Mouse (Mus musculus) forebrain, embryonic 11.5 days (tissue): ENCODE data around the gene Cyp2e1. TPM values are rescaled to one million over a fixed set of nuclear protein-coding genes. Genes with fewer than 3 reads are reported as not detected.
"Not testable (repeated sequence)": the region's sequence is repeated elsewhere in the genome, so short reads cannot be mapped to it uniquely, and the experiment has no call there.

ENCODE experiments used
- ATAC-seq: fragments of 200-750 bp; cut with Nextera tagmentation; replicated peaks from 2 replicates; pipeline ENCODE4 v1.8.0; 2017; ENCODE audit warnings: moderate TSS enrichment; ENCODE audit not compliant: low FRiP score
- DNase-seq: peaks from one replicate; pipeline ENCODE4 v3.0.0-alpha.2; 2017; ENCODE audit warnings: low spot score
- H3K27ac ChIP-seq: fragments of 300-500 bp; sonication (generic); 2 replicates; pipeline ENCODE4 v1.5.1; 2014; ENCODE audit warnings: low read depth, low read length
- H3K27me3 ChIP-seq: fragments of 300-500 bp; sonication (generic); 2 replicates; pipeline ENCODE4 v1.6.1; 2014; ENCODE audit warnings: mild to moderate bottlenecking, low read length, mixed read lengths; ENCODE audit not compliant: control insufficient read depth, insufficient read depth
- H3K36me3 ChIP-seq: fragments of 300-500 bp; sonication (generic); 2 replicates; pipeline ENCODE4 v1.6.1; 2014; ENCODE audit warnings: mild to moderate bottlenecking, low read length, moderate library complexity, mixed read lengths; ENCODE audit not compliant: control insufficient read depth, insufficient read depth
- H3K4me1 ChIP-seq: fragments of 300-500 bp; sonication (generic); replicated peaks from 2 replicates; pipeline ENCODE4 v1.6.1; 2014; ENCODE audit warnings: low read length, mixed read lengths; ENCODE audit not compliant: control insufficient read depth, insufficient read depth
- H3K4me2 ChIP-seq: fragments of 300-500 bp; sonication (generic); 2 replicates; pipeline ENCODE4 v1.6.1; 2014; ENCODE audit warnings: low read depth, mild to moderate bottlenecking, low read length, moderate library complexity, mixed read lengths; ENCODE audit not compliant: severe bottlenecking
- H3K4me3 ChIP-seq: fragments of 300-500 bp; sonication (generic); 2 replicates; pipeline ENCODE4 v1.5.1; 2014; ENCODE audit warnings: low read depth, low read length
- H3K9ac ChIP-seq: fragments of 300-500 bp; sonication (generic); 2 replicates; pipeline ENCODE4 v1.6.1; 2014; ENCODE audit warnings: low read length
- H3K9me3 ChIP-seq: fragments of 300-500 bp; sonication (generic); 2 replicates; pipeline ENCODE4 v1.6.1; 2016; ENCODE audit warnings: low read length, mixed read lengths; ENCODE audit not compliant: control insufficient read depth
- WGBS: fragments of 180-500 bp; shearing (Covaris S2); extraction: QIAGEN DNeasy Blood & Tissue Kit; methylation state at CpG from one replicate; pipeline ENCODE4 v1.1.7; 2014; 5-methylcytosine and 5-hydroxymethylcytosine counted together
- polyA plus RNA-seq: library from polyadenylated mRNA; unstranded; fragments of >200 nt; fragmentation: Nextera tagmentation; extraction: Ambion mirVana; gene quantifications from 2 replicates; pipeline ENCODE4 v1.2.1, GENCODE M21; 2014

Cyp2e1 gene
- polyA plus RNA-seq, 1 experiment from 2014 or later = not detected

GRCm38 (mm10) chr7:140754556-140754955, 9.0 kb upstream of the Cyp2e1 start:
- Histone ChIP-seq H3K9me3 (no peaks in the 10 kb centered on the region), H3K4me1 (no peaks in the 10 kb centered on the region)
- no peak for ATAC-seq

GRCm38 (mm10) chr7:140756151-140756854, 7.2 kb upstream of the Cyp2e1 start:
- Histone ChIP-seq H3K4me1 (no peaks in the 10 kb centered on the region), H3K27ac (no peak overlapping the region), H3K9ac (no peak overlapping the region), H3K27me3 (no peaks in the 10 kb centered on the region), H3K9me3 (no peaks in the 10 kb centered on the region), H3K36me3 (no peaks in the 10 kb centered on the region), H3K4me2 (no peak overlapping the region), H3K4me3 (no peak overlapping the region)
- 84% methylated on average over 4 of the region's 4 CpGs for WGBS
- ATAC-seq (no peak), DNase-seq (no peak)

More at GRCm38 (mm10) chr7:140754556-140754955, 9.0 kb upstream of the Cyp2e1 start:
- Histone ChIP-seq H3K27me3 (no peaks in the 10 kb centered on the region), H3K9ac (no peak overlapping the region), H3K27ac (no peak overlapping the region), H3K4me3 (no peak overlapping the region), H3K4me2 (no peak overlapping the region), H3K36me3 (no peaks in the 10 kb centered on the region)
- no peak for DNase-seq

- H3K4me2 ChIP-seq = no peak overlapping the region
- H3K27ac ChIP-seq = no peak overlapping the region
- H3K9me3 ChIP-seq = no peaks in the 10 kb centered on the region
- H3K9ac ChIP-seq = no peak overlapping the region
- no peak overlapping the region for H3K4me3 ChIP-seq
- H3K36me3 ChIP-seq = no peaks in the 10 kb centered on the region
- DNase-seq (no peak), ATAC-seq (no peak)
- H3K27me3 ChIP-seq = no peaks in the 10 kb centered on the region
- no peaks in the 10 kb centered on the region for H3K4me1 ChIP-seq
These were observed 2.9 kb upstream of the Cyp2e1 start for GRCm38 (mm10) chr7:140760647-140761046.

GRCm38 (mm10) chr7:140765391-140765790, 1.9 kb downstream of the Cyp2e1 start:
- WGBS = 66% methylated on average over 1 of the region's 1 CpGs

GRCm38 (mm10) chr7:140765888-140766739, 2.6 kb downstream of the Cyp2e1 start:
- H3K36me3 ChIP-seq = no peaks in the 10 kb centered on the region
- H3K9me3 ChIP-seq = no peaks in the 10 kb centered on the region
- ATAC-seq = no peak
- DNase-seq = no peak
- H3K4me2 ChIP-seq = no peak overlapping the region
- H3K4me3 ChIP-seq = no peak overlapping the region
- H3K9ac ChIP-seq = no peak overlapping the region
- no peaks in the 10 kb centered on the region for H3K27me3 ChIP-seq
- WGBS = 82% methylated on average over 12 of the region's 12 CpGs
- H3K4me1 ChIP-seq = no peaks in the 10 kb centered on the region
- no peak overlapping the region for H3K27ac ChIP-seq

More at GRCm38 (mm10) chr7:140765391-140765790, 1.9 kb downstream of the Cyp2e1 start:
- not testable (repeated sequence) for H3K9me3 ChIP-seq, H3K27me3 ChIP-seq, H3K9ac ChIP-seq, H3K4me3 ChIP-seq, H3K4me1 ChIP-seq, H3K36me3 ChIP-seq, DNase-seq, H3K27ac ChIP-seq, H3K4me2 ChIP-seq, ATAC-seq

GRCm38 (mm10) chr7:140780548-140780947, 17.0 kb downstream of the Cyp2e1 start:
- no peaks in the 10 kb centered on the region for H3K36me3 ChIP-seq
- ATAC-seq (no peak), DNase-seq (no peak)
- H3K9me3 ChIP-seq = no peaks in the 10 kb centered on the region
- no peak overlapping the region for H3K4me3 ChIP-seq
- H3K27me3 ChIP-seq = no peaks in the 10 kb centered on the region
- no peak overlapping the region for H3K4me2 ChIP-seq
- H3K9ac ChIP-seq = no peak overlapping the region
- WGBS = 84% methylated on average over 4 of the region's 4 CpGs
- H3K27ac ChIP-seq = no peak overlapping the region
- no peaks in the 10 kb centered on the region for H3K4me1 ChIP-seq

GRCm38 (mm10) chr7:140787406-140788052, 24.0 kb downstream of the Cyp2e1 start, which contains the start of gene Syce1:
Syce1 (minus strand) TSS chr7:140787852.
- DNase-seq = no peak
- no peak within 1 kb of the TSS for H3K9ac ChIP-seq
- no peak within 1 kb of the TSS for H3K4me2 ChIP-seq
- no peaks in the 10 kb centered on the region for H3K36me3 ChIP-seq
- H3K27ac ChIP-seq = no peak within 1 kb of the TSS
- H3K9me3 ChIP-seq = no peaks in the 10 kb centered on the region
- H3K4me3 ChIP-seq = no peak within 1 kb of the TSS
- H3K4me1 ChIP-seq = no peaks in the 10 kb centered on the region
- ATAC-seq = no peak
- H3K27me3 ChIP-seq = no peaks in the 10 kb centered on the region
- WGBS = 85% methylated on average over 33 of the region's 33 CpGs

- Histone ChIP-seq H3K4me3 (no peak overlapping the region), H3K27ac (no peak overlapping the region), H3K4me2 (no peak overlapping the region), H3K4me1 (no peaks in the 10 kb centered on the region), H3K9me3 (no peaks in the 10 kb centered on the region), H3K9ac (no peak overlapping the region), H3K36me3 (no peaks in the 10 kb centered on the region), H3K27me3 (no peaks in the 10 kb centered on the region)
- DNase-seq (no peak), ATAC-seq (no peak)
- 85% methylated on average over 7 of the region's 7 CpGs for WGBS
These were observed 24.5 kb downstream of the Cyp2e1 start for GRCm38 (mm10) chr7:140788053-140788435.
